ENCODE assay signal across 11 mouse cellular contexts in genomic region chr16:91846089-91846741, GRCm38 (mm10).
DNase-seq lines count a peak whose midpoint lies in the region; ATAC-seq and TF ChIP-seq lines count a peak whose summit lies in the region.
"Had no signal": no experiment of that assay in that cellular context is flagged by ENCODE, and none has a peak within 500 bp of the region (broad histone marks: within the 10 kb centered on the region; RNA-seq: fewer than 3 reads in every experiment).

No protein-coding gene starts in this region.

- H3K27me3 ChIP-seq in Patski = no peaks in the 10 kb centered on the region
- no peaks in the 10 kb centered on the region for H3K27me3 ChIP-seq in heart, embryonic 14.5 days (ENCODE audit: control insufficient read depth, insufficient read depth, low read length)
- no peaks in the 10 kb centered on the region for H3K27me3 ChIP-seq in lung, embryonic 14.5 days (ENCODE audit: insufficient read depth, low read length)
- H3K27me3 ChIP-seq: embryonic facial prominence, embryonic 12.5 days had no signal

- CTCF ChIA-PET in Patski (lab: Charles Lee) = interaction anchor here (1.1 to 1.9 kb wide), 3 partner anchors 10 to 71 kb away, joined by 3 to 4 read pairs (median 4); no protein-coding TSS in a partner anchor

- H3K4me1 ChIP-seq in heart, embryonic 14.5 days (ENCODE audit: control insufficient read depth in 2 of 2, insufficient read depth in 2 of 2, low read length in 2 of 2) = peaks cover 21 to 34% of the 10 kb centered on the region in 2 experiments
- H3K4me1 ChIP-seq in lung, embryonic 14.5 days (ENCODE audit: insufficient read depth) = no peaks in the 10 kb centered on the region
- H3K4me1 ChIP-seq: midbrain, embryonic 10.5 days had no signal

- TF ChIP-seq CTCF in Patski (IDR thresholded peaks at IDR 0.05) = no peak
- no peak for TF ChIP-seq CTCF in lung, embryonic 14.5 days (IDR thresholded peaks at IDR 0.05; ENCODE audit: low read depth)

- 24% methylated on average over 10 of the region's 10 CpGs for WGBS in heart, embryonic 14.5 days
- 23% methylated on average over 10 of the region's 10 CpGs for WGBS in lung, embryonic 14.5 days

- peak overlapping the region; percentile 3 to 58 for H3K27ac ChIP-seq in heart, embryonic 14.5 days (replicated peaks in 1 of 2; ENCODE audit: control insufficient read depth in 1 of 2, insufficient read depth in 1 of 2, low read depth in 2 of 2, low read length in 2 of 2)
- peak overlapping the region; percentile 63; the same call in 1 of the 2 replicates for H3K27ac ChIP-seq in lung, embryonic 14.5 days (ENCODE audit: low read depth)
- H3K27ac ChIP-seq: embryonic facial prominence, embryonic 12.5 days; midbrain, embryonic 10.5 days had no signal

- in situ Hi-C loops in Patski (cut with MboI; ENCODE audit: low pct_unique_long_range_greater_than_20kb) = no loop called here

- ATAC-seq in Patski = peak; percentile 39
- peak; percentile 11; the same call in 1 of the 2 replicates for ATAC-seq in heart, embryonic 14.5 days (ENCODE audit: insufficient number of reproducible peaks, insufficient read depth, low FRiP score, low read depth)
- ATAC-seq in lung, embryonic 14.5 days (ENCODE audit: insufficient read depth) = peak; percentile 79

- no peak overlapping the region for H3K9ac ChIP-seq in heart, embryonic 14.5 days (ENCODE audit: low read length)
- no peak overlapping the region for H3K9ac ChIP-seq in lung, embryonic 14.5 days
- H3K9ac ChIP-seq: embryonic facial prominence, embryonic 12.5 days had no signal

- no peaks in the 10 kb centered on the region for H3K9me3 ChIP-seq in heart, embryonic 14.5 days (ENCODE audit: control insufficient read depth, low read length)
- H3K9me3 ChIP-seq in lung, embryonic 14.5 days (ENCODE audit: low read depth, low read length) = no peaks in the 10 kb centered on the region
- H3K9me3 ChIP-seq: embryonic facial prominence, embryonic 12.5 days; midbrain, embryonic 10.5 days had no signal

- POLR2A ChIA-PET in Patski (lab: Charles Lee) = no interaction called here

- no peak overlapping the region for H3K4me3 ChIP-seq in heart, embryonic 14.5 days (ENCODE audit: control insufficient read depth in 1 of 2, insufficient read depth in 1 of 2, low read depth in 1 of 2, low read length in 2 of 2)
- no peak overlapping the region for H3K4me3 ChIP-seq in lung, embryonic 14.5 days (ENCODE audit: low read depth, low read length)
- H3K4me3 ChIP-seq: embryonic facial prominence, embryonic 12.5 days; midbrain, embryonic 10.5 days had no signal

- no peak overlapping the region for H3K4me2 ChIP-seq in heart, embryonic 14.5 days (ENCODE audit: low read length)
- H3K4me2 ChIP-seq in lung, embryonic 14.5 days = no peak overlapping the region; the same call in 1 of the 2 replicates
- H3K4me2 ChIP-seq: embryonic facial prominence, embryonic 12.5 days had no signal

- H3K36me3 ChIP-seq in heart, embryonic 14.5 days (ENCODE audit: control insufficient read depth, insufficient read depth, low read length) = peaks cover 55% of the 10 kb centered on the region
- peaks cover 50% of the 10 kb centered on the region for H3K36me3 ChIP-seq in lung, embryonic 14.5 days (ENCODE audit: insufficient read depth)

- peak; percentile 40 for DNase-seq in gastrocnemius, adult 18-20 months (ENCODE audit: low spot score)
- no peak for DNase-seq in gastrocnemius, postnatal 10 days
- DNase-seq in Patski (ENCODE audit: low read depth, low spot score) = peak; percentile 43
- DNase-seq in lung, embryonic 14.5 days = peak; percentile 74
- no peak for DNase-seq in adrenal gland, postnatal 36 days
- DNase-seq in gastrocnemius, postnatal 4 days (ENCODE audit: low spot score in 2 of 2) = no peak
- no peak for DNase-seq in layer of hippocampus, postnatal 14 days (ENCODE audit: low spot score in 2 of 2)
- DNase-seq: right cerebral cortex, postnatal 14 days had no signal

Comparison
In these comparisons a context has a peak if more than half of its experiments do, and no peak if none do; other contexts are left out.
1. DNase-seq: peak in gastrocnemius, adult 18-20 months (single experiment), Patski (single experiment) and lung, embryonic 14.5 days (single experiment); none in gastrocnemius, postnatal 10 days (single experiment), adrenal gland, postnatal 36 days (0 of 2), gastrocnemius, postnatal 4 days (0 of 2) and layer of hippocampus, postnatal 14 days (0 of 2).
2. ATAC-seq: peak in every context shown above with its lines; median percentile 79 in lung, embryonic 14.5 days; 39 in Patski; 11 in heart, embryonic 14.5 days.